19 mouse cellular contexts compared by ENCODE assay signal in the genomic region with DNA sequence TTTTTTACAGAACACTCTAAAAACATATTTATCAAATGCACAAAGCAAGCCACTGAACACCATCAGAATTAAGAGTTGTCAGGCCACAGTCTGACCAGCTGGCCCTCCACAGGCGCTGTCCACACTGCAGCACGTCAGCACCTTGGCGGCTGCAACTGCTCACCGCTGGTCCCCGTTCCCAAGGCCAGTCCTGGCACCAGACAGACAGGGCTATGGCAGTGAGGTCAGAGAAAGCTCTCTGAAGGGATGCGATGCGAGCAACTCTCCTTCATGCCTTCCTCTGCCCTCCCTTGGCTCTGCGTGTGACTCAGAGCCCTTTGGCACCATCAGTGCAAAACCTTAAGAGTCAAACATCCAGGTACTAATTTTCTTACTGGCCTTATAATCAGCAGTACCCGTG. TPM values are rescaled to one million over a fixed set of nuclear protein-coding genes. Genes with fewer than 3 reads are reported as not detected.
DNase-seq lines count a peak whose midpoint lies in the region; ATAC-seq lines count a peak whose summit lies in the region.
"Had no signal": no experiment of that assay in that cellular context is flagged by ENCODE, and none has a peak within 500 bp of the region (broad histone marks: within the 10 kb centered on the region; RNA-seq: fewer than 3 reads in every experiment).

No protein-coding gene starts in this region.

- intact Hi-C loops in heart, postnatal 14 days (cut with DNase I) = no loop called here
- intact Hi-C loops in heart, postnatal 25 days (cut with DNase I) = no loop called here

- ATAC-seq in inflammation-experienced regulatory T-cells, adult 6 months = no peak
- ATAC-seq: forebrain, embryonic 16.5 days; midbrain, embryonic 13.5 days; Patski had no signal

- peak; percentile 24 to 25 for DNase-seq in cerebellum, adult 18-20 months
- no peak for DNase-seq in cerebellum, adult 8-10 months
- peak; percentile 22 to 32 for DNase-seq in heart, postnatal 14 days
- DNase-seq in heart, postnatal 25 days (ENCODE audit: low spot score) = no peak
- DNase-seq in adrenal gland, postnatal 25 days = peak; percentile 55
- DNase-seq in kidney, postnatal 4 days = no peak
- DNase-seq: gastrocnemius, postnatal 10 days; heart, adult 18-20 months; kidney, adult 18-20 months; liver; lung, postnatal 36 days; right cerebral cortex, postnatal 14 days; thymus, adult 2 months; thymus, postnatal 4 days had no signal

RNA-seq across cellular contexts. Expression of gene Grik4, which starts 23.4 kb away (rescaled TPM):
- total RNA-seq in heart, postnatal 14 days (2021) = not detected
- total RNA-seq in heart, postnatal 25 days (2021) = under 1 TPM; 0.03 to 0.08 TPM
- total RNA-seq in adrenal gland, postnatal 25 days (2021) = 2.0 and 2.1 TPM in 2 replicates
- under 1 TPM in 2 of 3 experiments, not detected in 1; 0.06 to 0.08 TPM for polyA plus RNA-seq in inflammation-experienced regulatory T-cells, adult 6 months (2017; shearing (Covaris generic))
- total RNA-seq: monocyte, adult 5-6 weeks had no signal

Comparison
In these comparisons a context has a peak if more than half of its experiments do, and no peak if none do; other contexts are left out.
1. DNase-seq: peak in cerebellum, adult 18-20 months (2 of 2), heart, postnatal 14 days (2 of 2) and adrenal gland, postnatal 25 days (single experiment); none in cerebellum, adult 8-10 months (single experiment), heart, postnatal 25 days (single experiment) and kidney, postnatal 4 days (0 of 2).